Mouse (Mus musculus): Measurements from ENCODE around the gene Clec4a4. TPM values are rescaled to one million over a fixed set of nuclear protein-coding genes. Genes with fewer than 3 reads are reported as not detected.

Clec4a4 gene
- 0.13 and 0.15 TPM in 2 replicates for polyA plus RNA-seq (2012; rRNA removed; ENCODE audit: low replicate concordance)

GRCm38 (mm10) chr6:122989876-122990437 lies at the start of gene Clec4a4:
Clec4a4 (plus strand) TSS chr6:122990367.

DNA sequence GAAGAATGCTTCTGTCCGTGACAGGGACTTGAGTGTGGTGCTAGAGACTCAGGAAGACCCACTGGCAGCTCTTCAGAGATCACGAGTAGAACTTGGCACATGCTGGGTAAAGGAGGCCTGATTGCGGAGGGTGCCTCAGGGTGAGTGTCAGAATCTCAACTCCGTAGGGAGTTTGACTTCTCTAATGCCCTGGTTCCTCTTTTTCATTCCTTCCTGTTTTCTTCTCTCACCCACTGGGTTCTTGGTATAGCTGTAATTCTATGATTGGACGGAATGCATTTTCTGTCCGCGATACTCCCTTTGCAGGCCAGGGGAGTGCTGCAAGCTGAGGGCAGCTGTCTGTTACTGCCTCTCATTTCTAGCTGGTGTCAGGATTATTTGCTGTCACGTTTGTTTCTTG lies 37.8 kb upstream of the Clec4a4 start, which contains the start of gene Clec4a3:
TSS of gene Clec4a3 (plus strand) at position 115 of the 400 bp plus-strand sequence.

DNA sequence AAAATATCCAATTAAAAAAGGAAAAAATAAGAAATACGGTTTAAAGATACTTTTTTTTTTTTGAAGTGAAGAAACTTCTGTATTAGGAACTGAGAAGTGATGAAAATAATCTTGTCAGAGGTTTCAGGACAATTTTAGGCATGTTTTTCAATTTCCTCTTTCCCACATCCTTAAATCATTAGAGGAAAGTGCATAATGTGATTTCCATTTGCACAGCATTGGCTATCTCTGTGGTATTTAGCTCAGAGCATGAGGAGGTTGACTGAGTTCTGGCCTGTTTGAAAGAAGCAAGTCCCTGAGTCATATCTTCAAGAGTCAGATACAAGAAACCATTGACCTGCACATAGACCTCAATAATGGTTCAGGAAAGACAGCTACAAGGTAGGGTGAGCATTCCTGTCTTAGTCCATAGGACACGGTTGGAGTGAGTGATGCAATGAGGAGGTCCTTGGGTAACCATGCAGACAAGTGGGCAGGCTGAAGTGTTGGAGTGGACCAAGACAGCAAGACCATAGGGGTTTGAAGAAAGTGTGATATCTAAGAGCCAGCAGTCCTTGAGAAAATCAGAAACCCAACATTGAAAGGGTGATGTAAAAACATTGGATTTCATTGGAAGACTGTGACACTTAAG lies 59.7 kb downstream of the Clec4a4 start, which contains the start of gene Clec4b1:
TSS of gene Clec4b1 (plus strand) at position 221 of the 631 bp plus-strand sequence.

Other genes with a start within 250 kb of the Clec4a4 start
- 0.83 and 0.96 TPM in 2 replicates for gene Slc2a3, start 188.7 kb upstream of the Clec4a4 start, polyA plus RNA-seq (2012; rRNA removed; ENCODE audit: low replicate concordance)
- 6.4 and 7.7 TPM in 2 replicates for gene Foxj2, start 170.5 kb upstream of the Clec4a4 start, polyA plus RNA-seq (2012; rRNA removed; ENCODE audit: low replicate concordance)
- 0.72 and 0.76 TPM in 2 replicates for gene C3ar1, start 134.2 kb upstream of the Clec4a4 start, polyA plus RNA-seq (2012; rRNA removed; ENCODE audit: low replicate concordance)
- gene Necap1, start 115.9 kb upstream of the Clec4a4 start, polyA plus RNA-seq (2012; rRNA removed; ENCODE audit: low replicate concordance), result 8.1 and 9.1 TPM in 2 replicates
- 0.56 and 0.90 TPM in 2 replicates for gene Clec4a1, start 68.5 kb upstream of the Clec4a4 start, polyA plus RNA-seq (2012; rRNA removed; ENCODE audit: low replicate concordance)
- gene Clec4a3, start 37.9 kb upstream of the Clec4a4 start, polyA plus RNA-seq (2012; rRNA removed; ENCODE audit: low replicate concordance), result 0.11 and 0.26 TPM in 2 replicates
- gene Clec4b1, start 59.6 kb downstream of the Clec4a4 start, polyA plus RNA-seq (2012; rRNA removed; ENCODE audit: low replicate concordance), result not detected in 2 replicates
- gene Clec4a2, start 116.1 kb downstream of the Clec4a4 start, polyA plus RNA-seq (2012; rRNA removed; ENCODE audit: low replicate concordance), result 0.19 and 1.7 TPM in 2 replicates
- not detected in 2 replicates for gene Clec4b2, start 182.5 kb downstream of the Clec4a4 start, polyA plus RNA-seq (2012; rRNA removed; ENCODE audit: low replicate concordance)
- gene Clec4n, start 239.5 kb downstream of the Clec4a4 start, polyA plus RNA-seq (2012; rRNA removed; ENCODE audit: low replicate concordance), result 0.42 and 0.52 TPM in 2 replicates

Data from duodenum, adult 2 months (tissue).